Mouse (Mus musculus) c-Kit-positive CD71-negative TER-119-negative erythroid progenitor cells, embryonic 14.5 days (primary cell): ENCODE measurements at regions not wholly inside any gene's neighbourhood (a gene's known extent, or its start where the extent isn't known, plus 50 kb on each side); places are given as distances from the start of the nearest gene placed in this dataset.
"Not testable (repeated sequence)": the region's sequence is repeated elsewhere in the genome, so short reads cannot be mapped to it uniquely, and the experiment has no call there.

Source experiments
- DNase-seq: peaks from one replicate; pipeline ENCODE4 v3.0.0-alpha.2; 2013; ENCODE audit warnings: low read depth

GRCm38 (mm10) chr14:53007323-53007722, 511.8 kb upstream of the Olfr1507 start:
- not testable (repeated sequence) for DNase-seq

- DNase-seq = not testable (repeated sequence)
Observed at GRCm38 (mm10) chr14:53001289-53001688, 505.7 kb upstream of the Olfr1507 start.

- not testable (repeated sequence) for DNase-seq
Observed at GRCm38 (mm10) chr14:52992106-52992760, 496.7 kb upstream of the Olfr1507 start.

- DNase-seq = not testable (repeated sequence)
Observed at GRCm38 (mm10) chr14:52991328-52991665, 495.7 kb upstream of the Olfr1507 start.

- not testable (repeated sequence) for DNase-seq
Observed at GRCm38 (mm10) chr14:52990569-52991327, 495.2 kb upstream of the Olfr1507 start.

GRCm38 (mm10) chr14:52989940-52990339, 494.4 kb upstream of the Olfr1507 start:
- not testable (repeated sequence) for DNase-seq

- not testable (repeated sequence) for DNase-seq
Observed at GRCm38 (mm10) chr14:52988563-52988962, 493.0 kb upstream of the Olfr1507 start.

GRCm38 (mm10) chr14:52972207-52973003, 476.9 kb upstream of the Olfr1507 start:
- DNase-seq = not testable (repeated sequence)

GRCm38 (mm10) chr14:52962110-52962509, 466.6 kb upstream of the Olfr1507 start:
- DNase-seq = not testable (repeated sequence)

GRCm38 (mm10) chr14:52956515-52956914, 461.0 kb upstream of the Olfr1507 start:
- not testable (repeated sequence) for DNase-seq

GRCm38 (mm10) chr14:52944925-52945324, 449.4 kb upstream of the Olfr1507 start:
- not testable (repeated sequence) for DNase-seq

- not testable (repeated sequence) for DNase-seq
Observed at GRCm38 (mm10) chr14:52942438-52942837, 446.9 kb upstream of the Olfr1507 start.

GRCm38 (mm10) chr14:52941747-52942146, 446.2 kb upstream of the Olfr1507 start:
- not testable (repeated sequence) for DNase-seq

- not testable (repeated sequence) for DNase-seq
Observed at GRCm38 (mm10) chr14:52920138-52920537, 424.6 kb upstream of the Olfr1507 start.

- not testable (repeated sequence) for DNase-seq
Observed at GRCm38 (mm10) chr14:52913814-52914213, 418.3 kb upstream of the Olfr1507 start.

- not testable (repeated sequence) for DNase-seq
Observed at GRCm38 (mm10) chr14:52899629-52900028, 404.1 kb upstream of the Olfr1507 start.

GRCm38 (mm10) chr14:52898310-52898709, 402.8 kb upstream of the Olfr1507 start:
- DNase-seq = not testable (repeated sequence)

GRCm38 (mm10) chr14:52879978-52880377, 384.4 kb upstream of the Olfr1507 start:
- DNase-seq = not testable (repeated sequence)

GRCm38 (mm10) chr14:52863841-52864240, 368.3 kb upstream of the Olfr1507 start:
- DNase-seq = not testable (repeated sequence)

GRCm38 (mm10) chr14:52863107-52863506, 367.6 kb upstream of the Olfr1507 start:
- not testable (repeated sequence) for DNase-seq

- DNase-seq = not testable (repeated sequence)
Observed at GRCm38 (mm10) chr14:52862491-52862890, 366.9 kb upstream of the Olfr1507 start.

- not testable (repeated sequence) for DNase-seq
Observed at GRCm38 (mm10) chr14:52855339-52855738, 359.8 kb upstream of the Olfr1507 start.
